Mouse (Mus musculus) left cerebral cortex, adult 2 months (tissue): ENCODE results near the gene Smim6. TPM values are rescaled to one million over a fixed set of nuclear protein-coding genes. Genes with fewer than 3 reads are reported as not detected.

Experiments
- DNase-seq, 2 experiments: peaks; one replicate each; pipeline ENCODE4 v3.0.0; 2021 to 2022; ENCODE audit warnings: low spot score in 2 of 2, mixed read lengths in 1 of 2; ENCODE audit errors: extremely low spot score in 1 of 2
- H3K27ac ChIP-seq: fragments of 200-600 bp; 2 replicates; pipeline ENCODE4 v1.8.1; 2022
- H3K4me3 ChIP-seq: fragments of 200-600 bp; 2 replicates; pipeline ENCODE4 v1.8.1; 2022
- CTCF ChIP-seq: fragments of 200-600 bp; IDR thresholded peaks from 2 replicates; pipeline ENCODE4 v1.8.1; 2022; ENCODE audit warnings: antibody characterized with exemption, mild to moderate bottlenecking, moderate library complexity
- intact Hi-C: fragments of 180-260 bp; cut with DNase I; formaldehyde crosslinking; loops from one replicate; pipeline ENCODE4 v1.15.1; 2025
- total RNA-seq, 2 experiments: library from RNA; stranded (reverse); gene quantifications; 2 replicates each; pipeline ENCODE4 v1.2.3; 2021

The Smim6 gene
- total RNA-seq, 2 experiments from 2014 or later, result not detected

DNA sequence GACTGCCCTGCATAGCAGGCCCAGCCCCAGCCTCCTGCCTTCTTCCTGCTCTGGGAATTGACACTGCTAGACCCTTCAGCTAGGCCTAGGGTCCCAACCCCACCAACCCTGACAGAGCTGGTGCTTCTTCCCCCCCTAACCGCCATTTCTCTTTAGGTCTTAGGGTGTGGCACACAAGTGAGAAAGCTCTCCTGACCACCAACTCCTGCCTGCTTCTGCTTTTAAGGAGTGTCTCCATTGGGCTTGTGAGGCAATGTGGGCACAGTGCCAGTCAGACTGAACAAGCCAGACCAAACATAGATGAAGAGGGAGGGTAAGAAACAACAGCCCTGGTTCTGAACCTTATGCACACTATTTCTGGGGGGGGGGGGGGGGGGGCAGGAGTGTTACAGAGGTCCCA is 9.0 kb upstream of the Smim6 start:
- DNase-seq, result no peak
- no peak for TF ChIP-seq CTCF
- no peak overlapping the region for H3K4me3 ChIP-seq
- H3K27ac ChIP-seq, result no peak overlapping the region
- intact Hi-C loops, result no loop called here

DNA sequence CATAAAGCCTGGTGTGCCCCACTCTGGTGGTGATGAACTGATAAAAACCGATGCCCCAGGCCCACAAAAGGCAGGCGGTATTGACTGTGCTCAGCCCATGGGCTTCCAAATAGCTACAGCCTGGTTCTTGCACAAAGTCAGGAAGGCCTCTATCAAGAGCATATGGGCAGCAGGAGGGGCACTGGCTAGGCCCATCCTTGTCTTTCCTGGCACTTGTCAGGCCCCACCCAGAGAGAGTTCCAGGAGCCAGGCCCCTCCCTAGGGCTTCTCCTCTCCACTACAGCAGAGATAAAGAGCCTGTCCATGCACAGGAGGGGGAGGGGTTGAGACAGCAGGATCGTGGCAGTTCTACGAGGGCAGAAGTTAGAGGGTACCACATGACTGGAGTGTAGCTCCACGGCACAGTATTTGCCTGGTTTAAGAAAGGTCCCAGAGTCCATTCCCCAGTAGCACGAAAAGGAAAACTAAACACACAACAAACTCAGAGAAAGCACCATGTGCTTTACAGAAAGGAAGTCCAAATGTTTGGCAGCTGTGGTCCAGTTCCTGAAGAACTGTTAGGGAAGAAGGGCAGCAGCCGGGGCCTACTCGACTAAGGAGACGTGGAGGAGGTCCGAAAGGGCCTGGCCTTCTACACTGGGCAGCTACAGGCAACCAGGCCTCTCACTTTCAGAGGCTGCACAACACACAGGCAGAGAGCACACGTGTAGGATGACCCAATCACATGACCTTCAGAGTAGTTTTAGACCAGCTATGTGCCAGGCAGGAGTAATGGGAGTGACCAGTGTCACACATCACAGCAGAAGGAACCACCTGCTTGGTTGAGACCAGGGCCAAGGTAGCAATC is 8.2 kb upstream of the Smim6 start:
- DNase-seq, result no peak
- intact Hi-C loops, result no loop called here
- H3K27ac ChIP-seq, result no peak overlapping the region
- no peak overlapping the region for H3K4me3 ChIP-seq
- no peak for TF ChIP-seq CTCF

DNA sequence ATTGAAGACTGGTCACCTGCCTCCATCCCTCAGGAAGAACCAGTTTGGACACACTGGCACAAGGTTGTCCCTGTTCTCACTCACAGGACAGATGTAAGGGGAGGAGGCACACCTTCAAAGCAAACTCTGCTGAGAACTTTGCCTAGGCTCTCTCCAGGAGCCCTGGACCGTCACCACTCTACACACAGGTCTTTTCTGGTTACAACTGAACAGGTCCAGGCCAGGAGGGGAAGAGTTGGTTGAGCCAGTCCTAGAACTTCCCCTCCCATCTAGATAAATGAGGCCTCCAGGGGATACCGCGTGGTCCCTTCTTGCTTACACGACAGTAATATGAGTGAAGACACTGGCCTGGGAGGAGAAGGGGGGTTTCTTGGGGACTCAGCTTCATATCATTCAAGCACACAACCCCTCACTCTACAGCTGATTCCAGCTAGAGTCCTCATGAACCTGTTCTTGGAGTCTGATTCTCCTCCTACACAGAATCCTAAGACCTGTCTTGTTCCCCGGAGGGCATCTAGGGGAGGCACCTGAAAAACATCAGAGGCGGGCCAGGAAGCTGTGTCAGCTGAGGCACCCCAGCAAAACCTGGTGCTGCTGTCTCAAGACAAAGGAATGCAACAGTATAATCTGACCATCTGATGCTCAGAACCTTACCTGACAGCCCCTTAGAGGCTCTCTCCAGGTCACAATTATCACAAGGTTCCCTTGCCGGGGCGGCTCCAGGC is 7.4 kb upstream of the Smim6 start:
- Histone ChIP-seq H3K27ac (no peak overlapping the region), H3K4me3 (no peak overlapping the region)
- no peak for DNase-seq
- no peak for TF ChIP-seq CTCF
- intact Hi-C loops, result no loop called here

DNA sequence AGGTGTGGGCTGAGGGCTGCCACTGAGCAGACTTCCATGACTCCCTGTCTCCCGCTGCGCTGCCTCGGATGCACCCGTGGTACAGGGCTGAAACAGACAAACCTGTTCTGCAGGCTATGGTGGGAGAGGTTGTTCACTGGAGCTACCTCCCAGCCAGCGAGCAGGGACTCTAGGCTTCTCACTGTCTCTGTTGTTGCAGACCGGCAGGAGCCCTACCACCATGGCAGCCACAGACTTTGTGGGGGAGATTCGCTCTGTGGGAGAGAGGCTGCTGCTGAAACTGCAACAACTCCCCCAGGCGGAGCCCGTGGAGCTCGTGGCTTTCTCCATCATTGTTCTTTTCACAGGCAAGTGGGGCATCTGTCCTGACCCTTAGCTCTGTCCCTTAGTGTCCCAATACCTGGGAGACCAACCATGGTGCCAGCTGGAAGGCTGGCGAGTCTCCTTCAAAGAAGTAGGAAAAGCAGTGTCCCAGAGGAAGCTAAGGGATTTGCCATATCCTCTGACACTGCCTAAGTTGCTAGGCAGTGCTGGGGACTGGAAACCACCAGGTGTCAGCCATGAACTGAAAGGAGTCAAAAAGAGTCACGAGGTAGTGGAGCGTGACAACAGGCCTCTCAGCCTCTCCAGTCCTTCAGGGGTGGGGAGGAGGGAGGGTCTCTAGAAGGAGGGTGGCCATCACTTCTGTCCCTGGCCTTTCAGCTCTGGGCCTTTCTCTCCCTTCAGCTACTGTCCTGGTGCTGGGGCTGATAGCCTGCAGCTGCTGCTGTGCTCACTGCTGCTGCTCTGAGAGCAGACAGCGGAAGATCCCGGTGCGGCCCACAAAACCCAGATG is 6.6 kb upstream of the Smim6 start:
- intact Hi-C loops, result no loop called here
- Histone ChIP-seq H3K4me3 (no peak overlapping the region), H3K27ac (no peak overlapping the region)
- DNase-seq, result peak; percentile 31 to 35
- no peak; the same call in 1 of the 2 replicates for TF ChIP-seq CTCF

DNA sequence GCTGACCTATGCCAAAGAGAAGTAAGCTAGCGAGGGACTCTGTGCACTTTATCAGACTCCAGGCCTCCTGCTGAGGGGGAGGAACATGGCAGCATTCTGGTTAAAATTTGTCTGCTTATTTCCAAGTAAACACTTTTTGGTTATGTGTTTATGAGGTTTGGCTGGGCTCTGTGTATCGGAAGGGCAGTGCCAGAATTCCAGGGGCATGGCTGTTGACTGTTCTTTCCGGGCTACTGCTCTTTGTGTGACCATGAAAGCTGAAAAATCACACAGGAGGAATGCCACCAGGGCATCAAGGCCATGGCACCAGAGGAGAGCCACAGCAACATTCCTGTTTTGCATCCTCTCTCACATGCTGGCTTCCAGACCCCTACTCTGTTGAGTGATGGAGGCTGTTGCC is 5.7 kb upstream of the Smim6 start:
- TF ChIP-seq CTCF, result no peak
- no peak overlapping the region for H3K27ac ChIP-seq
- no peak for DNase-seq
- intact Hi-C loops, result no loop called here
- H3K4me3 ChIP-seq, result no peak overlapping the region

DNA sequence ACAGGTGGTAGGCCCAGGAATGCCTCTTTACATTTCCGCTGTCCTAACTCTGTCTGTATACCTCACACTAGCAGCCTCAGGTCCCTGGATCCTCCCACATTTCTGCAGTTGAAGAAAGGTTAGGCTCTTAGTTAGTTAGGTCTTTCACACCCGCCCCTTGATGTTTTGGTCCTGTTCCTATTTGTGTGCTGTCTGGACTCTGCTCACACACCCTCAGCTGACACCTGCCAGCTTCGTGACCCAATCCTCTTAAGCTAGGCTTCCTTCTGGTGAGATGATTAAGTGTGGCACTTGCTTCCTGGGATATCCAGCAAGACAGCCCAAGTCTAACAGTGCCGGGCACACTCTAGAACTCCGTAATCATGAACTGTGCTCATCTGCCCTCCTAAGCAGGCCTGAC is 5.3 kb upstream of the Smim6 start:
- no peak for TF ChIP-seq CTCF
- intact Hi-C loops, result no loop called here
- DNase-seq, result no peak
- no peak overlapping the region for H3K27ac ChIP-seq
- H3K4me3 ChIP-seq, result no peak overlapping the region

DNA sequence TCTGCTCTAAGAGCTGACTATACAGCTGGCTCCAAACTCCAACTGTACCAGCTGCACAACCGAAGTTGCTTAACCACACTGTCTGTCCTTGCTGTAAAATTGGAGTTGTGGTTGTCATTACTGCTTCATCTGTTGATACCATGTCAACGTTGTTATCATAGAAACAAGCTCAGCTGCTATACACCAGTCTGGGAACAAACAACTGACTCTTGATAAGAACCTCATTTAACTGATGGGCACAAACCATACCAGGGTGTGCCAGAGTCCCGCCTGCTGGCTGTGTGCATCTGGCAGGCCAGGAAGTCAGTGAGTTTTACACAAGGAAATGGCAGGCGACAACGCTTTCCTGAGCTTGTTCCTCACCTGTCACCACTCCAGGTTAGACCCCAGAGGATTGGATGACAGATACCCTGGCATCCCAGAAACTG is 669 bp upstream of the Smim6 start:
- Histone ChIP-seq H3K4me3 (no peak overlapping the region), H3K27ac (no peak overlapping the region)
- intact Hi-C loops, result no loop called here
- DNase-seq, result no peak
- no peak for TF ChIP-seq CTCF

DNA sequence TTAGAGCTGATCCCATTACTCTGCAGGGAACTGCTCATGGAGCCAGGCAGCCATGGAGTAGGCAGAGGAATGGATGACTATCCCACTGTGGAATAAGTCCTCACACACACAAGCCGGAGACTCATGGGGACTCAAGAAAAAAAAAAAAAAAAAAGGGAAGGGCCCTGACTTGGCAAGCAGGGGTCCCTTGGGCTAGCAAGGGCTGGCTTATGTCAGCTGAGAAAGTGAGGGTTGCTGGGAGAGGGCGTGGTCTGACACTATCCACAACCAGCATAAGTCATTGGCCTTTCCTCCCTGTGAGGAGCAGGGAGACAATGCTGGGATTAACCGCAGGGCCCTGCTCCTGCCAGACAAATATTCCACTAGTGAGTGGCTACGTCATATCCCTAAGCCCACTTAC is 4.8 kb downstream of the Smim6 start:
- no peak for DNase-seq
- intact Hi-C loops, result no loop called here
- Histone ChIP-seq H3K4me3 (no peak overlapping the region), H3K27ac (no peak overlapping the region)
- no peak for TF ChIP-seq CTCF

DNA sequence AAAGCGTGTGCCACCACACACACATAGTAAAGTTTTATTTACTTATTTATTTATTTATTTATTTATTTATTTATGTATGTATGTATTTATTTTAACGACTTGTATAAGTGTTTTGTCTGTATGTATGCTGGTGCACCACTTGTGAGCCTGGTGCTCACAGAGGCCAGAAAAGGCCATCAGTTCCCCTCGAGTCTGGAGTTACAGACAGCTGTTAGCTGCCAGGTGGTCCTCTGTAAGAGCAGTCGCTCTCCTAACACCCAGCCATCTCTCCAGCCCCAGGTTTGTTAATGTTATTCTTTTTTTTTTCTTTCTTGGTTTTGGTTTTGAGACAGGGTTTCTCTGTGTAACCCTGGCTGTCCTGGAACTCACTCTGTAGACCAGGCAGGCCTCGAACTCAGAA is 6.8 kb downstream of the Smim6 start:
- H3K4me3 ChIP-seq, result no peak overlapping the region
- no peak overlapping the region for H3K27ac ChIP-seq
- intact Hi-C loops, result no loop called here
- TF ChIP-seq CTCF, result no peak
- DNase-seq, result no peak

DNA sequence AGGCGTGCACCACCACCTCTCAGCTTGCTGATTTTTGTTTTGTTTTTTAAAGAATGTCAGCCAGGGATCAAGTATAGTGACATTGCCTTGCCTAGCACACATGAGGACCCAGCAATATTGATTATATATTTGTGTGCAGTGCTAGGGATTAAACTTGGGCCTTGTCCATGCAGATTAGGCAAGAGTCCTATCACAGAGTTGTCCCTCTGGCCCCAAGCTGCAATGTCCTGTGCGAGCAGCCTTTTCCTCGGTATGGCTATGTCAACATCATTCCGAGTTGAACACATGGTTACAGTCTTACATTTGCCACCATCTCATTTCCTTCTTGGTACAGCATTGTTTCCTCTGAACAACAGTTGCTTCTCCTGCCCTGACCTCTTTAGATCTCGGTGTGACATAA is 7.3 kb downstream of the Smim6 start:
- intact Hi-C loops, result no loop called here
- DNase-seq, result no peak
- no peak for TF ChIP-seq CTCF
- Histone ChIP-seq H3K27ac (no peak overlapping the region), H3K4me3 (no peak overlapping the region)

DNA sequence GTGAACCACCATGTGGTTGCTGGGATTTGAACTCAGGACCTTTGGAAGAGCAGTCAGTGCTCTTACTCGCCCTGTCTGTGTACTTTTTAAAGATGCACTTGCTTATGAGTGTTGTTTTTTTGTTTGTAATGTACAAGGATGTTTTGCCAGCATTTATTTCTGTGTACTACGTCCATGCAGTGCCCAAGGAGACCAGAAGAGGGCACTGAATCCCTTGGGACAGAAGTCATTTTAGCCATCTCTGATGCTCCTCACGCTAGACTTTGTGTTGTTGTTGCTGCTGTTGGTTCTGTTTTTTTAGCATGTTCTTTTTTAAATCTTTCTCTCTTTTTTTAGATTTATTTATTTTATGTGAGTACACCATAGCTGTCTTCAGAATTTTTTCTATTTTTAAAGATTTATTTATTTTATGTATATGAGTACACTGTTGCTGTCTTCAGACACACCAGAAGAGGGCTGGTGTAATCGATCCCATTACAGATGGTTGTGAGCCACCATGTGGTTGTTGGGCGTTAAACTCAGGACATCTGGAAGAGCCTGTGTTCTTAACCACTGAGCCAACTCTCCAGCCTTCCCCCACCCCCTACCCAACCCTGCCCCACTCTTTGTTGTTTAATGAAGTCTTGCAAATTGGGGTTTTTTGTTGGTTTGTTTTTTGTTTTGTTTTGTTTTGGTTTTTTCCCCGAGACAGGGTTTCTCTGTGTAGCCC is 8.4 kb downstream of the Smim6 start:
- intact Hi-C loops, result no loop called here
- H3K27ac ChIP-seq, result no peak overlapping the region
- peak; percentile 85 for TF ChIP-seq CTCF
- no peak overlapping the region for H3K4me3 ChIP-seq
- peak in 1 of 2 experiments; percentile 41 for DNase-seq
